Mouse (Mus musculus) thymus, adult 2 months (tissue): Measurements from ENCODE around the gene Lrrc58.

Experiments
- CTCF ChIP-seq: fragments of 200-500 bp; IDR thresholded peaks from 2 replicates; pipeline ENCODE4 v1.5.1; 2012; ENCODE audit warnings: mild to moderate bottlenecking, control low read depth, low read length, moderate library complexity, borderline replicate concordance; ENCODE audit not compliant: control insufficient read depth, poor library complexity, insufficient read depth; ENCODE audit errors: extremely low read depth
- POLR2A ChIP-seq: fragments of 200-500 bp; IDR thresholded peaks from 2 replicates; pipeline ENCODE4 v1.6.1; 2012; ENCODE audit warnings: mild to moderate bottlenecking, low read length, control low read depth, moderate library complexity; ENCODE audit not compliant: control insufficient read depth, poor library complexity, insufficient read depth; ENCODE audit errors: extremely low read depth

- TF ChIP-seq CTCF = no peak
- no peak for TF ChIP-seq POLR2A
Observed at GRCm38 (mm10) chr16:37826286-37826685, 41.9 kb upstream of the Lrrc58 start.
